Mouse (Mus musculus) stomach, embryonic 16.5 days (tissue): Measurements from ENCODE around the gene Mpst. TPM values are rescaled to one million over a fixed set of nuclear protein-coding genes. Genes with fewer than 3 reads are reported as not detected.

ENCODE experiments used
- polyA plus RNA-seq: library from polyadenylated mRNA; unstranded; fragments of >200 nt; fragmentation: Nextera tagmentation; extraction: Ambion mirVana; gene quantifications from 2 replicates; pipeline ENCODE4 v1.2.1, GENCODE M21; 2015

Mpst gene
- polyA plus RNA-seq, 1 experiment from 2014 or later = 6.8 TPM

Other genes with a start within 250 kb of the Mpst start
- gene Ift27, start 232.3 kb upstream of the Mpst start, polyA plus RNA-seq = 57.7 and 66.6 TPM in 2 replicates
- gene Pvalb, start 200.0 kb upstream of the Mpst start, polyA plus RNA-seq = 0.25 and 0.28 TPM in 2 replicates
- 7.5 and 11.9 TPM in 2 replicates for gene Ncf4, start 161.6 kb upstream of the Mpst start, polyA plus RNA-seq
- 0.42 and 0.90 TPM in 2 replicates for gene Csf2rb2, start 100.7 kb upstream of the Mpst start, polyA plus RNA-seq
- 2.4 and 3.4 TPM in 2 replicates for gene Csf2rb, start 80.7 kb upstream of the Mpst start, polyA plus RNA-seq
- gene Tex33, start 10.5 kb upstream of the Mpst start, polyA plus RNA-seq = not detected in 2 replicates
- 123 and 146 TPM in 2 replicates for gene Tst, start 509 bp upstream of the Mpst start, polyA plus RNA-seq
- 28.1 and 32.0 TPM in 2 replicates for gene Kctd17, start 22.1 kb downstream of the Mpst start, polyA plus RNA-seq
- 1.8 TPM in 2 replicates for gene Tmprss6, start 62.2 kb downstream of the Mpst start, polyA plus RNA-seq
- 0.75 and 0.92 TPM in 2 replicates for gene Il2rb, start 88.9 kb downstream of the Mpst start, polyA plus RNA-seq
- gene C1qtnf6, start 125.0 kb downstream of the Mpst start, polyA plus RNA-seq = 31.3 and 35.6 TPM in 2 replicates
- gene Sstr3, start 138.3 kb downstream of the Mpst start, polyA plus RNA-seq = 0.12 and 0.39 TPM in 2 replicates
- gene Rac2, start 166.4 kb downstream of the Mpst start, polyA plus RNA-seq = 21.1 and 26.2 TPM in 2 replicates
- gene Cyth4, start 190.6 kb downstream of the Mpst start, polyA plus RNA-seq = 10.0 and 12.9 TPM in 2 replicates